Mouse (Mus musculus) kidney, adult 2 months (tissue): Measurements from ENCODE around the gene Dcaf1.

ENCODE experiments used
- CTCF ChIP-seq: fragments of 200-500 bp; conservative IDR thresholded peaks from 2 replicates; pipeline ENCODE4 v1.5.1; 2011; ENCODE audit warnings: low read depth, mild to moderate bottlenecking, control low read depth, low read length, moderate library complexity, mixed read lengths; ENCODE audit not compliant: insufficient read depth, insufficient read length
- POLR2A ChIP-seq: fragments of 200-500 bp; IDR thresholded peaks from one replicate; pipeline ENCODE4 v1.6.1; 2011; ENCODE audit warnings: low read depth, low read length, control low read depth

GRCm38 (mm10) chr9:106882176-106882575 lies 60.5 kb downstream of the Dcaf1 start:
- no peak for TF ChIP-seq CTCF
- TF ChIP-seq POLR2A: no peak
